In the genomic region with DNA sequence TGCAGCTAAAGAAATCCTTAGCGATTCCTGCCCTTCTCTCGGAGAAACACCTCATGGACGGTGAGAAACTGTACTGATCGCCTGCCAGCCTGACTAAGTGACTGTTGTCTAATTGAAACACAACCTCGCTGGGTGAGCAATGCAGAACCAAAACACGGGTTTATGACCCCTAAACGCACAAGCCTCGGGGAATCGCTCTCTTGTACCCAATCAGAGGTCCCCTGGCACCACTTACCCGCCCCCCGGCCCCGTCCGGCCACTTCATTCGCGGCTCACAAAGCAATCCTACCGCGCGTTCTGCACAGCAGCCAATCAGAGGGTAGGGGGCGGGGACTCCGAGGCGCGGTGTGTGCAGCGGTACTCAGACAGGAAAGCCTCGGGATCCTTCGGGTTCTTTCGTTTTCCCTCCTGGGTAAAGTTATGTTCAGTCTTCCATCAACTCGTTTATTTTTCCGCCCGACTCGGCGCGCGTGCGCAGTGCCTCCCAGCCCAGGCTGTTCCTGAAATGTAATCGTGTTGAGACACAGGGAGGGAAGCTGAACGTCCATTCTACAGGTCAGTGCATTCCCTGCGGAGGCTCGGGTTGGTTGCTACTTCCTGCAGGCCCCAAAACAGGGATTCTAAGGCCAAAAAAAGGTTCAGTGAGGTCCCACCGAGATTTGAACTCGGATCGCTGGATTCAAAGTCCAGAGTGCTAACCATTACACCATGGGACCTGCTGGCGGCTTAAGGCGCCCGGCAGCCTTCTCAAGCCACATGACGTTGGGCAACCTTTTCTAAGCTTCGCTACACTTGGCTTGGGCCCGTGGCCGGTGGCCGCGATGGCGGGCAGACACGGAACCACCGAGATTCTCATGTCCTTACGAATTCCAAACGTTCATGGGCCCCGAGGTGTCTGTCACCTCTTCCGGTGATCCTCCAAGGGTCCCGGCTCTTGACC, we compare ENCODE assay signal across 8 mouse cellular contexts. TPM values are rescaled to one million over a fixed set of nuclear protein-coding genes. Genes with fewer than 3 reads are reported as not detected.
A peak's percentile ranks its signal among the peaks of the same experiment; 100 is the strongest.
DNase-seq lines count a peak whose midpoint lies in the region; ATAC-seq and TF ChIP-seq lines count a peak whose summit lies in the region.

No protein-coding gene starts in this region.

- no peak for TF ChIP-seq CTCF in heart, adult 2 months (IDR thresholded peaks at IDR 0.05)

- H3K4me3 ChIP-seq in embryonic facial prominence, embryonic 14.5 days (ENCODE audit: low read depth, low read length), result peak overlapping the region; percentile 80
- peak overlapping the region; percentile 86 for H3K4me3 ChIP-seq in heart, adult 2 months
- H3K4me3 ChIP-seq in limb, embryonic 13.5 days, result peak overlapping the region; percentile 74
- peak overlapping the region; percentile 83 for H3K4me3 ChIP-seq in midbrain, embryonic 16.5 days (ENCODE audit: low read depth, low read length)

- H3K4me2 ChIP-seq in embryonic facial prominence, embryonic 14.5 days (ENCODE audit: low read depth, low read length), result peak overlapping the region; percentile 75
- peak overlapping the region; percentile 67 for H3K4me2 ChIP-seq in limb, embryonic 13.5 days (replicated peaks)
- peak overlapping the region; percentile 85 for H3K4me2 ChIP-seq in midbrain, embryonic 16.5 days (ENCODE audit: low read length)

- H3K27me3 ChIP-seq in embryonic facial prominence, embryonic 14.5 days (replicated peaks; ENCODE audit: control insufficient read depth, insufficient read depth, low read length), result no peaks in the 10 kb centered on the region
- no peaks in the 10 kb centered on the region for H3K27me3 ChIP-seq in heart, adult 2 months (ENCODE audit: control insufficient read depth, insufficient read depth, low read length)
- no peaks in the 10 kb centered on the region for H3K27me3 ChIP-seq in limb, embryonic 13.5 days
- H3K27me3 ChIP-seq in midbrain, embryonic 16.5 days (ENCODE audit: control insufficient read depth, insufficient read depth, low read depth, low read length), result no peaks in the 10 kb centered on the region

- peak; percentile 87 for TF ChIP-seq EP300 in heart, adult 2 months (IDR thresholded peaks at IDR 0.05; ENCODE audit: insufficient read depth, low read depth, low read length)

- peaks cover 6% of the 10 kb centered on the region for H3K4me1 ChIP-seq in embryonic facial prominence, embryonic 14.5 days (ENCODE audit: control insufficient read depth, insufficient read depth, low read length)
- H3K4me1 ChIP-seq in heart, adult 2 months (ENCODE audit: control insufficient read depth, insufficient read depth, low read length), result peaks cover 2% of the 10 kb centered on the region
- H3K4me1 ChIP-seq in limb, embryonic 13.5 days, result peaks cover 12% of the 10 kb centered on the region; the same call in 1 of the 2 replicates
- peaks cover 15% of the 10 kb centered on the region for H3K4me1 ChIP-seq in midbrain, embryonic 16.5 days (ENCODE audit: control insufficient read depth, insufficient read depth, low read length)

- H3K9me3 ChIP-seq in embryonic facial prominence, embryonic 14.5 days (ENCODE audit: control insufficient read depth, low read length), result no peaks in the 10 kb centered on the region
- H3K9me3 ChIP-seq in limb, embryonic 13.5 days, result no peaks in the 10 kb centered on the region
- no peaks in the 10 kb centered on the region for H3K9me3 ChIP-seq in midbrain, embryonic 16.5 days (replicated peaks; ENCODE audit: control insufficient read depth, low read length, poor library complexity, severe bottlenecking)

- H3K27ac ChIP-seq in embryonic facial prominence, embryonic 14.5 days (replicated peaks; ENCODE audit: low read depth, low read length), result peak overlapping the region; percentile 95
- peak overlapping the region; percentile 82 for H3K27ac ChIP-seq in heart, adult 2 months
- peak overlapping the region; percentile 87 for H3K27ac ChIP-seq in limb, embryonic 13.5 days
- peak overlapping the region; percentile 80 for H3K27ac ChIP-seq in midbrain, embryonic 16.5 days (ENCODE audit: low read length)

- H3K36me3 ChIP-seq in embryonic facial prominence, embryonic 14.5 days (ENCODE audit: control insufficient read depth, insufficient read depth, low read length), result no peaks in the 10 kb centered on the region
- H3K36me3 ChIP-seq in heart, adult 2 months (ENCODE audit: control insufficient read depth, insufficient read depth, low read length), result peaks cover 2% of the 10 kb centered on the region; the same call in 1 of the 2 replicates
- H3K36me3 ChIP-seq in limb, embryonic 13.5 days, result no peaks in the 10 kb centered on the region
- no peaks in the 10 kb centered on the region for H3K36me3 ChIP-seq in midbrain, embryonic 16.5 days (ENCODE audit: control insufficient read depth, insufficient read depth, low read length)

- no peaks in the 10 kb centered on the region for H3K79me2 ChIP-seq in heart, adult 2 months (replicated peaks; ENCODE audit: control insufficient read depth, insufficient read depth, low read length)

- WGBS in embryonic facial prominence, embryonic 14.5 days, result under 1% methylated on average over 53 of the region's 58 CpGs
- WGBS in heart, adult 2 months, result under 1% methylated on average over 58 of the region's 58 CpGs
- WGBS in limb, embryonic 13.5 days, result under 1% methylated on average over 58 of the region's 58 CpGs
- under 1% methylated on average over 58 of the region's 58 CpGs for WGBS in midbrain, embryonic 16.5 days

- DNase-seq in 3T3-L1 (ENCODE audit: low read depth, low spot score), result peak; percentile 99
- DNase-seq in adrenal gland, postnatal 4 days (ENCODE audit: low spot score in 2 of 2), result peak; percentile 91 to 92
- DNase-seq in embryonic facial prominence, embryonic 14.5 days (ENCODE audit: low spot score), result peak; percentile 99
- peak; percentile 97 to 98 for DNase-seq in heart, adult 2 months
- DNase-seq in kidney, adult 8-10 months, result peak; percentile 97 to 98
- DNase-seq in spleen, postnatal 10 days (ENCODE audit: low spot score in 2 of 2), result peak; percentile 95 to 98

- H3K9ac ChIP-seq in embryonic facial prominence, embryonic 14.5 days (ENCODE audit: low read depth, low read length), result peak overlapping the region; percentile 71
- H3K9ac ChIP-seq in heart, adult 2 months (ENCODE audit: low read depth, low read length), result peak overlapping the region; percentile 80
- H3K9ac ChIP-seq in limb, embryonic 13.5 days, result peak overlapping the region; percentile 75
- H3K9ac ChIP-seq in midbrain, embryonic 16.5 days (ENCODE audit: low read depth, low read length), result peak overlapping the region; percentile 66

- peak; percentile 99 for ATAC-seq in embryonic facial prominence, embryonic 14.5 days (ENCODE audit: low read depth)
- peak; percentile 99 for ATAC-seq in limb, embryonic 13.5 days (ENCODE audit: low FRiP score, low read depth)
- ATAC-seq in midbrain, embryonic 16.5 days, result peak; percentile 99

- intact Hi-C loops in heart, adult 2 months (cut with DNase I), result loop anchor here (5.0 kb wide), 1 partner anchor 171 kb away; no protein-coding TSS in a partner anchor

- TF ChIP-seq POLR2A in heart, adult 2 months (IDR thresholded peaks at IDR 0.05; ENCODE audit: insufficient read depth, low read depth, low read length), result no peak; the same call in none of the 2 replicates

RNA-seq across cellular contexts. Expression of a gene that starts 16.5 kb away (rescaled TPM):
- total RNA-seq in adrenal gland, postnatal 4 days (2021), result 10 to 100 TPM; 18.6 to 18.8 TPM
- polyA plus RNA-seq in embryonic facial prominence, embryonic 14.5 days (2014; fragmentation: Nextera tagmentation; extraction: Ambion mirVana), result 3.9 and 5.1 TPM in 2 replicates
- 10 to 100 TPM in 1 of 2 experiments, 1 to 10 TPM in 1; 7.9 to 11.4 TPM for total RNA-seq in heart, adult 2 months (2021)
- 16.3 and 23.2 TPM in 2 replicates for polyA plus RNA-seq in heart, adult 2 months (2012; rRNA removed)
- polyA plus RNA-seq in limb, embryonic 13.5 days (2015; fragmentation: Nextera tagmentation; extraction: Ambion mirVana), result 5.4 and 5.5 TPM in 2 replicates
- 1.2 and 1.9 TPM in 2 replicates for polyA plus RNA-seq in midbrain, embryonic 16.5 days (2015; fragmentation: Nextera tagmentation; extraction: Ambion mirVana)

RNA-seq across cellular contexts. Expression of a gene that starts 21.8 kb away (rescaled TPM):
- 10 to 100 TPM; 17.2 to 23.1 TPM for total RNA-seq in adrenal gland, postnatal 4 days (2021)
- polyA plus RNA-seq in embryonic facial prominence, embryonic 14.5 days (2014; fragmentation: Nextera tagmentation; extraction: Ambion mirVana), result 15.0 and 16.2 TPM in 2 replicates
- 10 to 100 TPM; 19.0 to 24.4 TPM for total RNA-seq in heart, adult 2 months (2021)
- 10.2 and 12.4 TPM in 2 replicates for polyA plus RNA-seq in heart, adult 2 months (2012; rRNA removed)
- polyA plus RNA-seq in limb, embryonic 13.5 days (2015; fragmentation: Nextera tagmentation; extraction: Ambion mirVana), result 11.2 and 12.0 TPM in 2 replicates
- polyA plus RNA-seq in midbrain, embryonic 16.5 days (2015; fragmentation: Nextera tagmentation; extraction: Ambion mirVana), result 2.6 TPM in 2 replicates

RNA-seq across cellular contexts. Expression of a gene that starts 34.5 kb away (rescaled TPM):
- 10 to 100 TPM; 25.5 to 26.0 TPM for total RNA-seq in adrenal gland, postnatal 4 days (2021)
- polyA plus RNA-seq in embryonic facial prominence, embryonic 14.5 days (2014; fragmentation: Nextera tagmentation; extraction: Ambion mirVana), result 7.5 and 14.9 TPM in 2 replicates
- 100 to 1,000 TPM; 181 to 206 TPM for total RNA-seq in heart, adult 2 months (2021)
- polyA plus RNA-seq in heart, adult 2 months (2012; rRNA removed), result 193 and 244 TPM in 2 replicates
- 0.26 and 0.89 TPM in 2 replicates for polyA plus RNA-seq in limb, embryonic 13.5 days (2015; fragmentation: Nextera tagmentation; extraction: Ambion mirVana)
- 0.43 and 0.45 TPM in 2 replicates for polyA plus RNA-seq in midbrain, embryonic 16.5 days (2015; fragmentation: Nextera tagmentation; extraction: Ambion mirVana)

RNA-seq across cellular contexts. Expression of a gene that starts 55.9 kb away (rescaled TPM):
- total RNA-seq in adrenal gland, postnatal 4 days (2021), result under 1 TPM in 1 of 2 experiments, not detected in 1; 0.28 TPM
- not detected in 2 replicates for polyA plus RNA-seq in embryonic facial prominence, embryonic 14.5 days (2014; fragmentation: Nextera tagmentation; extraction: Ambion mirVana)
- total RNA-seq in heart, adult 2 months (2021), result not detected
- polyA plus RNA-seq in heart, adult 2 months (2012; rRNA removed), result 0.06 TPM in 1 of 2 replicates, not detected in the other
- polyA plus RNA-seq in limb, embryonic 13.5 days (2015; fragmentation: Nextera tagmentation; extraction: Ambion mirVana), result 0.19 TPM in 1 of 2 replicates, not detected in the other
- not detected in 2 replicates for polyA plus RNA-seq in midbrain, embryonic 16.5 days (2015; fragmentation: Nextera tagmentation; extraction: Ambion mirVana)

Comparison
In these comparisons a context has a peak if more than half of its experiments do, and no peak if none do; other contexts are left out.
1. Peak in every context shown above with its lines: DNase-seq, ATAC-seq, H3K4me3 ChIP-seq and H3K27ac ChIP-seq.
2. RNA of a gene that starts 34.5 kb away (polyA plus RNA-seq): 193 to 244 TPM in heart, adult 2 months; 7.5 to 14.9 TPM in embryonic facial prominence, embryonic 14.5 days, 0.26 to 0.89 TPM in limb, embryonic 13.5 days and 0.43 to 0.45 TPM in midbrain, embryonic 16.5 days; every median in the first group is over 10 times any median in the second.